Mouse (Mus musculus) hindbrain, embryonic 12.5 days (tissue): ENCODE results near the gene Acaca. TPM values are rescaled to one million over a fixed set of nuclear protein-coding genes. Genes with fewer than 3 reads are reported as not detected.

Experiments used
- ATAC-seq: fragments of 200-750 bp; cut with Nextera tagmentation; 2 replicates; pipeline ENCODE4 v1.8.0; 2017; ENCODE audit warnings: moderate TSS enrichment; ENCODE audit not compliant: low FRiP score
- H3K27ac ChIP-seq: fragments of 300-500 bp; sonication (generic); 2 replicates; pipeline ENCODE4 v1.5.1; 2016; ENCODE audit warnings: mild to moderate bottlenecking
- H3K27me3 ChIP-seq: fragments of 300-500 bp; sonication (generic); 2 replicates; pipeline ENCODE4 v1.6.1; 2016; ENCODE audit warnings: mild to moderate bottlenecking
- H3K36me3 ChIP-seq: fragments of 300-500 bp; sonication (generic); 2 replicates; pipeline ENCODE4 v1.6.1; 2016; ENCODE audit warnings: mild to moderate bottlenecking
- H3K4me1 ChIP-seq: fragments of 300-500 bp; sonication (generic); 2 replicates; pipeline ENCODE4 v1.6.1; 2016
- H3K4me2 ChIP-seq: fragments of 300-500 bp; sonication (generic); replicated peaks from 2 replicates; pipeline ENCODE4 v1.6.1; 2016; ENCODE audit warnings: mild to moderate bottlenecking
- H3K4me3 ChIP-seq: fragments of 300-500 bp; sonication (generic); 2 replicates; pipeline ENCODE4 v1.5.1; 2016; ENCODE audit warnings: mild to moderate bottlenecking
- H3K9ac ChIP-seq: fragments of 300-500 bp; sonication (generic); 2 replicates; pipeline ENCODE4 v1.6.1; 2016; ENCODE audit warnings: mild to moderate bottlenecking, moderate library complexity
- H3K9me3 ChIP-seq: fragments of 300-500 bp; sonication (generic); replicated peaks from 2 replicates; pipeline ENCODE4 v1.6.1; 2016; ENCODE audit warnings: mild to moderate bottlenecking
- WGBS: fragments of 180-500 bp; shearing (Covaris S2); methylation state at CpG from one replicate; pipeline ENCODE4 v1.1.7; 2016; 5-methylcytosine and 5-hydroxymethylcytosine counted together
- polyA plus RNA-seq: library from polyadenylated mRNA; unstranded; fragments of >200 nt; fragmentation: Nextera tagmentation; extraction: Ambion mirVana; gene quantifications from 2 replicates; pipeline ENCODE4 v1.2.1, GENCODE M21; 2016

Gene Acaca
- polyA plus RNA-seq, 1 experiment from 2014 or later, result 31.6 TPM

GRCm38 (mm10) chr11:84425736-84426632 lies 296.5 kb downstream of the Acaca start:
- peaks cover 23% of the 10 kb centered on the region for H3K4me1 ChIP-seq
- H3K9ac ChIP-seq, result no peak overlapping the region

GRCm38 (mm10) chr11:84426633-84426998 lies 297.1 kb downstream of the Acaca start:
- no peak overlapping the region for H3K4me2 ChIP-seq
- no peak overlapping the region for H3K4me3 ChIP-seq
- 93% methylated on average over 5 of the region's 5 CpGs for WGBS
- no peaks in the 10 kb centered on the region for H3K27me3 ChIP-seq
- no peaks in the 10 kb centered on the region for H3K9me3 ChIP-seq
- no peak overlapping the region for H3K27ac ChIP-seq
- H3K4me1 ChIP-seq, result peaks cover 24% of the 10 kb centered on the region
- no peak for ATAC-seq
- H3K36me3 ChIP-seq, result no peaks in the 10 kb centered on the region
- H3K9ac ChIP-seq, result no peak overlapping the region

More at GRCm38 (mm10) chr11:84425736-84426632, 296.5 kb downstream of the Acaca start:
- H3K4me2 ChIP-seq, result no peak overlapping the region
- no peaks in the 10 kb centered on the region for H3K36me3 ChIP-seq
- no peak for ATAC-seq
- 61% methylated on average over 13 of the region's 13 CpGs for WGBS
- H3K27ac ChIP-seq, result 0 out of 2 replicates have a peak overlapping the region, but pooled peaks have one; percentile 36
- H3K9me3 ChIP-seq, result no peaks in the 10 kb centered on the region
- H3K4me3 ChIP-seq, result no peak overlapping the region
- no peaks in the 10 kb centered on the region for H3K27me3 ChIP-seq

- no peaks in the 10 kb centered on the region for H3K36me3 ChIP-seq
- no peak overlapping the region for H3K27ac ChIP-seq
- H3K4me3 ChIP-seq, result no peak overlapping the region
- H3K9ac ChIP-seq, result no peak overlapping the region
- H3K4me1 ChIP-seq, result peaks cover 24% of the 10 kb centered on the region
- ATAC-seq, result peak; percentile 71
- 19% methylated on average over 1 of the region's 1 CpGs for WGBS
- no peak overlapping the region for H3K4me2 ChIP-seq
- no peaks in the 10 kb centered on the region for H3K9me3 ChIP-seq
- no peaks in the 10 kb centered on the region for H3K27me3 ChIP-seq
These were observed 300.1 kb downstream of the Acaca start for GRCm38 (mm10) chr11:84429581-84429980.

GRCm38 (mm10) chr11:84430336-84430735 lies 300.9 kb downstream of the Acaca start:
- H3K27ac ChIP-seq, result no peak overlapping the region
- H3K9me3 ChIP-seq, result no peaks in the 10 kb centered on the region
- H3K9ac ChIP-seq, result no peak overlapping the region
- H3K4me3 ChIP-seq, result no peak overlapping the region
- peaks cover 20% of the 10 kb centered on the region for H3K4me1 ChIP-seq
- no peaks in the 10 kb centered on the region for H3K36me3 ChIP-seq
- H3K27me3 ChIP-seq, result no peaks in the 10 kb centered on the region
- H3K4me2 ChIP-seq, result no peak overlapping the region
- no peak for ATAC-seq
- WGBS, result 81% methylated on average over 4 of the region's 4 CpGs

GRCm38 (mm10) chr11:84434879-84435278 lies 305.4 kb downstream of the Acaca start:
- ATAC-seq, result no peak
- Histone ChIP-seq H3K9me3 (no peaks in the 10 kb centered on the region), H3K4me1 (peaks cover 7% of the 10 kb centered on the region; the same call in 1 of the 2 replicates), H3K4me3 (no peak overlapping the region), H3K27me3 (no peaks in the 10 kb centered on the region), H3K36me3 (no peaks in the 10 kb centered on the region), H3K9ac (no peak overlapping the region), H3K27ac (no peak overlapping the region), H3K4me2 (no peak overlapping the region)
- 66% methylated on average over 6 of the region's 6 CpGs for WGBS

GRCm38 (mm10) chr11:84440402-84440801 lies 310.9 kb downstream of the Acaca start:
- H3K9ac ChIP-seq, result no peak overlapping the region
- no peaks in the 10 kb centered on the region for H3K4me1 ChIP-seq
- no peak overlapping the region for H3K27ac ChIP-seq
- 0 out of 2 replicates have a peak, but pooled peaks cover 10% of the 10 kb centered on the region for H3K36me3 ChIP-seq
- no peaks in the 10 kb centered on the region for H3K9me3 ChIP-seq
- no peak overlapping the region for H3K4me2 ChIP-seq
- no peak for ATAC-seq
- H3K4me3 ChIP-seq, result no peak overlapping the region
- no peaks in the 10 kb centered on the region for H3K27me3 ChIP-seq
- WGBS, result 93% methylated on average over 3 of the region's 3 CpGs

GRCm38 (mm10) chr11:84442554-84443331 lies 313.3 kb downstream of the Acaca start:
- Histone ChIP-seq H3K4me1 (no peaks in the 10 kb centered on the region), H3K9ac (no peak overlapping the region), H3K27ac (no peak overlapping the region), H3K36me3 (0 out of 2 replicates have a peak, but pooled peaks cover 10% of the 10 kb centered on the region), H3K9me3 (no peaks in the 10 kb centered on the region), H3K27me3 (no peaks in the 10 kb centered on the region), H3K4me3 (no peak overlapping the region), H3K4me2 (no peak overlapping the region)
- ATAC-seq, result no peak
- WGBS, result 88% methylated on average over 4 of the region's 4 CpGs

Other genes starting within 250 kb of the Acaca start
- 33.8 and 34.0 TPM in 2 replicates for gene Ddx52, start 187.6 kb upstream of the Acaca start, polyA plus RNA-seq
- 29.2 and 31.1 TPM in 2 replicates for gene Synrg, start 165.2 kb upstream of the Acaca start, polyA plus RNA-seq
- gene Dusp14, start 60.4 kb upstream of the Acaca start, polyA plus RNA-seq, result 11.8 and 11.9 TPM in 2 replicates
- gene Tada2a, start 72 bp upstream of the Acaca start, polyA plus RNA-seq, result 32.7 and 33.3 TPM in 2 replicates
- gene Gm11437, start 37.8 kb downstream of the Acaca start, polyA plus RNA-seq, result 0.25 TPM in 1 of 2 replicates, not detected in the other